16 mouse cellular contexts compared by ENCODE assay signal in the genomic region with DNA sequence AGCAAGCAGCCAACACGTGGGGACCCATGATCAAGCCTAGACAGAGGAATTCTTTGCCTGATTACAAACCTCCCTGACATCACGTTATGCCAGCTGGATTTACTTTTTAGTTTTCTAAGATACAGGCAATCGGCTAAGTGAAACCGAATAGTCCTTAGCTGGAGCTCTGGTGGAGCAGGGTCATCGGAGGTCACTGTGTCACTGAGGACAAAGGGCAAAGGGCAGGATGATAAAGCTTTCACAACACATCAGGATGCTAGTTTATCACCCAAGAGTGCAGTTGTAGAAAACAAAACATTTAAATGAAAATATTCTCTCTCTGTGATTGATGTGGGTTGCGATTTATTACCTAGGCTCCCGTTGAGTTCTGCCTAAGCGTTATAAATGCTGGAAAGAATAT.
"Had no signal": no experiment of that assay in that cellular context is flagged by ENCODE, and none has a peak within 500 bp of the region (broad histone marks: within the 10 kb centered on the region; RNA-seq: fewer than 3 reads in every experiment).

No protein-coding gene starts in this region.

- H3K4me3 ChIP-seq: lung, embryonic 15.5 days; megakaryocyte, embryonic 14.5 days; midbrain, embryonic 12.5 days; midbrain, embryonic 15.5 days; neural tube, embryonic 12.5 days; stomach, embryonic 15.5 days had no signal

- H3K9ac ChIP-seq: liver, postnatal 0 days; lung, embryonic 15.5 days; midbrain, embryonic 12.5 days; midbrain, embryonic 15.5 days; neural tube, embryonic 12.5 days; stomach, embryonic 15.5 days had no signal

- DNase-seq: liver, postnatal 0 days; lung, adult 2 months; lung, postnatal 14 days; lung, postnatal 36 days; right cerebral cortex, postnatal 14 days; thymus, adult 2 months; thymus, postnatal 25 days; thymus, postnatal 4 days had no signal

- H3K27me3 ChIP-seq: lung, embryonic 15.5 days; megakaryocyte, embryonic 14.5 days; midbrain, embryonic 12.5 days; midbrain, embryonic 15.5 days; neural tube, embryonic 12.5 days; stomach, embryonic 15.5 days had no signal

- H3K27ac ChIP-seq: lung, embryonic 15.5 days; macrophage; midbrain, embryonic 12.5 days; midbrain, embryonic 15.5 days; neural tube, embryonic 12.5 days; stomach, embryonic 15.5 days; stomach, postnatal 0 days had no signal

- H3K4me1 ChIP-seq: megakaryocyte, embryonic 14.5 days; midbrain, embryonic 12.5 days had no signal

- H3K36me3 ChIP-seq: lung, embryonic 15.5 days; midbrain, embryonic 12.5 days; midbrain, embryonic 15.5 days; neural tube, embryonic 12.5 days; stomach, embryonic 15.5 days had no signal
